ENCODE assay signal across 9 mouse cellular contexts in the genomic region with DNA sequence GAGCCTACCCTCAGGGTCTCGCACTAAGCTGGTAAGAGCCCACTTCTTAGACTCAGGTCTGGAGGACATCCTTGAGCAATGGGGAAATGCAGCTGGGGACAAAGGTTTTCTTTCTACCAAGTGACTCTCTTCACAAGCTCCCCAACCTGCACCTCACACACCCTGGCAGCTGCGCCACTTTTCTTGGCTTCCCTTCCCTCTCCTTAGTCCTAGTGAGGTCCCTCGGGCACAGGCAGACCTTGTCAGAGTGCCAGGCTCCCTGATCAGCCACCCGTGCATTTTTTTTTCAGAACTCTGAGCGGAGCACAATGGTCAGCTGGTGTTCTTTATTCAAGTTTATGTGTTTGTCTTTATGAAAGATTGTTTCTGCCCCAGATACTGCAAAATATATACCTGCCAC.
A peak's percentile ranks its signal among the peaks of the same experiment; 100 is the strongest.
DNase-seq lines count a peak whose midpoint lies in the region; ATAC-seq and TF ChIP-seq lines count a peak whose summit lies in the region.
"Had no signal": no experiment of that assay in that cellular context is flagged by ENCODE, and none has a peak within 500 bp of the region (broad histone marks: within the 10 kb centered on the region; RNA-seq: fewer than 3 reads in every experiment).

No protein-coding gene starts in this region.

- 0 out of 2 replicates have a peak, but pooled peaks have one; percentile 28 for ATAC-seq in hindbrain, embryonic 14.5 days (ENCODE audit: low FRiP score)
- ATAC-seq in hindbrain, embryonic 11.5 days (ENCODE audit: low FRiP score) = no peak
- no peak for ATAC-seq in kidney, embryonic 14.5 days (ENCODE audit: low FRiP score, low TSS enrichment)
- ATAC-seq in activated CD4-positive, CD25-positive, alpha-beta regulatory T cell, adult 4 months = no peak

- peaks cover 16% of the 10 kb centered on the region for H3K36me3 ChIP-seq in hindbrain, embryonic 14.5 days (replicated peaks; ENCODE audit: control insufficient read depth, insufficient read depth)
- no peaks in the 10 kb centered on the region for H3K36me3 ChIP-seq in hindbrain, embryonic 11.5 days (ENCODE audit: control insufficient read depth, insufficient read depth, low read length)
- no peaks in the 10 kb centered on the region for H3K36me3 ChIP-seq in kidney, embryonic 14.5 days (ENCODE audit: control insufficient read depth, insufficient read depth, low read length)
- H3K36me3 ChIP-seq: embryonic facial prominence, embryonic 12.5 days had no signal

- no peak overlapping the region for H3K9ac ChIP-seq in hindbrain, embryonic 14.5 days
- no peak overlapping the region for H3K9ac ChIP-seq in hindbrain, embryonic 11.5 days (ENCODE audit: low read depth, low read length)
- 0 out of 2 replicates have a peak overlapping the region, but pooled peaks have one; percentile 18 for H3K9ac ChIP-seq in kidney, embryonic 14.5 days (ENCODE audit: low read depth, low read length)
- H3K9ac ChIP-seq: embryonic facial prominence, embryonic 12.5 days had no signal

- H3K4me2 ChIP-seq in hindbrain, embryonic 14.5 days (replicated peaks) = 0 out of 2 replicates have a peak overlapping the region, but pooled peaks have one; percentile 7
- no peak overlapping the region for H3K4me2 ChIP-seq in hindbrain, embryonic 11.5 days (replicated peaks; ENCODE audit: low read depth, low read length)
- no peak overlapping the region for H3K4me2 ChIP-seq in kidney, embryonic 14.5 days (replicated peaks; ENCODE audit: low read depth, low read length)
- H3K4me2 ChIP-seq: embryonic facial prominence, embryonic 12.5 days had no signal

- H3K4me1 ChIP-seq in hindbrain, embryonic 14.5 days (replicated peaks; ENCODE audit: control insufficient read depth, insufficient read depth, low read length) = peaks cover 25% of the 10 kb centered on the region
- H3K4me1 ChIP-seq in hindbrain, embryonic 11.5 days (replicated peaks; ENCODE audit: control insufficient read depth, insufficient read depth, low read length) = no peaks in the 10 kb centered on the region
- no peaks in the 10 kb centered on the region for H3K4me1 ChIP-seq in kidney, embryonic 14.5 days (ENCODE audit: control insufficient read depth, insufficient read depth, low read length)
- H3K4me1 ChIP-seq: embryonic facial prominence, embryonic 12.5 days had no signal

- no peak for TF ChIP-seq CTCF in brain, embryonic 14.5 days (IDR thresholded peaks at IDR 0.05; ENCODE audit: borderline replicate concordance, extremely low read depth, insufficient read depth, insufficient read length)

- no peak overlapping the region for H3K4me3 ChIP-seq in hindbrain, embryonic 14.5 days (replicated peaks; ENCODE audit: low read length)
- H3K4me3 ChIP-seq in hindbrain, embryonic 11.5 days (ENCODE audit: low read depth, low read length) = no peak overlapping the region
- H3K4me3 ChIP-seq in kidney, embryonic 14.5 days (ENCODE audit: low read length) = no peak overlapping the region
- H3K4me3 ChIP-seq: embryonic facial prominence, embryonic 12.5 days had no signal

- H3K27me3 ChIP-seq in hindbrain, embryonic 14.5 days (ENCODE audit: control insufficient read depth, insufficient read depth, low read length) = no peaks in the 10 kb centered on the region
- no peaks in the 10 kb centered on the region for H3K27me3 ChIP-seq in hindbrain, embryonic 11.5 days (ENCODE audit: control insufficient read depth, insufficient read depth, low read length)
- H3K27me3 ChIP-seq in kidney, embryonic 14.5 days (ENCODE audit: control insufficient read depth, insufficient read depth, low read length) = no peaks in the 10 kb centered on the region
- H3K27me3 ChIP-seq: embryonic facial prominence, embryonic 12.5 days had no signal

- WGBS in hindbrain, embryonic 14.5 days = 43% methylated on average over 5 of the region's 5 CpGs
- 74% methylated on average over 5 of the region's 5 CpGs for WGBS in hindbrain, embryonic 11.5 days
- 68% methylated on average over 5 of the region's 5 CpGs for WGBS in kidney, embryonic 14.5 days

- peak overlapping the region; percentile 51 for H3K27ac ChIP-seq in hindbrain, embryonic 14.5 days
- H3K27ac ChIP-seq in hindbrain, embryonic 11.5 days (ENCODE audit: low read depth, low read length) = no peak overlapping the region
- peak overlapping the region; percentile 4; the same call in 1 of the 2 replicates for H3K27ac ChIP-seq in kidney, embryonic 14.5 days (ENCODE audit: low read depth, low read length)
- H3K27ac ChIP-seq: embryonic facial prominence, embryonic 12.5 days had no signal

- TF ChIP-seq POLR2A in brain, embryonic 14.5 days (IDR thresholded peaks at IDR 0.05; ENCODE audit: borderline replicate concordance, extremely low read depth, insufficient read depth, insufficient read length, poor library complexity, severe bottlenecking) = no peak

- DNase-seq in hindbrain, embryonic 14.5 days (ENCODE audit: low spot score) = peak; percentile 55
- no peak for DNase-seq in hindbrain, embryonic 11.5 days (ENCODE audit: low spot score)
- DNase-seq in Muller cell, postnatal 12 days (ENCODE audit: inconsistent ontology term) = peak; percentile 45
- DNase-seq in brain, embryonic 14.5 days (ENCODE audit: low read depth) = peak; percentile 85
- DNase-seq in thymus, postnatal 14 days = no peak
- DNase-seq in embryo, embryonic 10.5 days (ENCODE audit: low spot score) = no peak

- H3K9me3 ChIP-seq in hindbrain, embryonic 14.5 days (ENCODE audit: control insufficient read depth, low read length) = no peaks in the 10 kb centered on the region
- no peaks in the 10 kb centered on the region for H3K9me3 ChIP-seq in hindbrain, embryonic 11.5 days (ENCODE audit: control insufficient read depth, low read length)
- H3K9me3 ChIP-seq in kidney, embryonic 14.5 days (ENCODE audit: control insufficient read depth, low read length) = no peaks in the 10 kb centered on the region
- H3K9me3 ChIP-seq: embryonic facial prominence, embryonic 12.5 days had no signal

Comparison
In these comparisons a context has a peak if more than half of its experiments do, and no peak if none do; other contexts are left out.
1. DNase-seq: peak in hindbrain, embryonic 14.5 days (single experiment), Muller cell, postnatal 12 days (single experiment) and brain, embryonic 14.5 days (single experiment); none in hindbrain, embryonic 11.5 days (single experiment), thymus, postnatal 14 days (single experiment) and embryo, embryonic 10.5 days (single experiment).